Mouse (Mus musculus): ENCODE measurements around the gene Prps1l3.

- TF ChIP-seq CTCF (IDR thresholded peaks at IDR 0.05; ENCODE audit: low read depth, low read length) (no peak), POLR2A (IDR thresholded peaks at IDR 0.05; ENCODE audit: extremely low read depth, insufficient read depth, low read length) (no peak)
These were observed 25.8 kb upstream of the Prps1l3 start for GRCm38 (mm10) chr12:57204276-57204851.

Measured in liver, adult 2 months (tissue).